Mouse (Mus musculus): ENCODE measurements around the gene Psma7.

Gene Psma7

DNA sequence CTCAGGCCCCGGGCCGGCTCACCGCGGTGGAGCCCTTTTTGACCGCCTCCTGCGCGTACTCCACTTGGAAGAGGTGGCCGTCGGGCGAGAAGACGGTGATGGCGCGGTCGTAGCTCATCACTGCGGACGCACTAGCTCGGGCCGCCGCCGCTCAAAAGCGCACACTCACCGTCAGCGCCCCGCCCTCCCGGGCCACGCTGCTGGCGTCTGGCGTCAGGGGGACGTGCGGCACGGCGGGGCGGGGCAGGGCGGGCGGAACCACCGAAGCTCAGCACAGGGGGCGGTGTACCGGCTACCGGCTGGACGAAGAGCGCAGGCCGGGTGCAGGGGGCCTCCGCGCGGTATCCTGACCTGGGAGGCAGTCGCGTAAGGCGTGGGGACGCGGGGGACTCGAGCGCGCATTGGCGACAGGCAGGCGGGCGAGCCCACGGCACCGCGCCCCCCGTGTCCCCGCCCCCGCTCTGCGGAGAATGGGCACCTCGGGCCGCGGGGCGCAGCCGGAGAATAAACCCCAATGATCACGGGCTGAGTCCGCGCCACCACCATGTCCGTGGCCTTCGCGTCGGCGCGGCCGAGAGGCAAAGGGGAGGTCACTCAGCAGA lies at the start of gene Psma7, which contains the start of gene Ss18l1:
Psma7 (minus strand) TSS at position 178 of the 602 bp plus-strand sequence.
Ss18l1 (plus strand) TSS at position 254 of the 602 bp plus-strand sequence.
- DNase-seq (ENCODE audit: low spot score in 2 of 2), result peak; percentile 81 to 88

GRCm38 (mm10) chr2:180090285-180090684 lies 48.1 kb upstream of the Psma7 start:
- DNase-seq (ENCODE audit: low spot score in 2 of 2), result no peak

- DNase-seq (ENCODE audit: low spot score in 2 of 2), result no peak
Measured at GRCm38 (mm10) chr2:180087472-180087871, 45.2 kb upstream of the Psma7 start.

GRCm38 (mm10) chr2:180086637-180087027 lies 44.4 kb upstream of the Psma7 start:
- DNase-seq (ENCODE audit: low spot score in 2 of 2), result no peak

GRCm38 (mm10) chr2:180085926-180086636 lies 43.8 kb upstream of the Psma7 start:
- DNase-seq (ENCODE audit: low spot score in 2 of 2), result no peak

- DNase-seq (ENCODE audit: low spot score in 2 of 2), result no peak
Measured at GRCm38 (mm10) chr2:180084565-180084964, 42.3 kb upstream of the Psma7 start.

- no peak for DNase-seq (ENCODE audit: low spot score in 2 of 2)
Measured at GRCm38 (mm10) chr2:180083063-180083462, 40.8 kb upstream of the Psma7 start.

GRCm38 (mm10) chr2:180080680-180081079 lies 38.4 kb upstream of the Psma7 start:
- DNase-seq (ENCODE audit: low spot score in 2 of 2), result no peak

DNA sequence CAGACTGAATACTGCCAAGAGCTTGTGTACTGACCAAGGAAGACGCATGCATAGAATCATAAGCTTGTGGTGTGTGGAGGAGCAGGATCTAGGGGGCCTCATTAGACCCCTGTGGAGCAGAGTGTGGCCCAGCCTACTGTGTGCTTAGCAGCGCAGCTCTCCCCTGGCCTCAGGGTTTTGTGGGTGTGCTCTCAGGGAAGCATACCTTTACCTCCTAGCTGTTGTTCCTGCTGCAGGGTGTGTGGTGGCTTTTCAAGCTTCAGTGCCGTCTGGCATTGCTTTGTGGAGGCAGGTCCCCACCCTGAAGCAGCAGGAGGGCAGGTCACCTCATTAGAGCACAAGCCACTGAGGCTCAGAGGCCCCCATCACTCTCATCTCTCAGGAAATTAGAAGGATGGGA lies 35.4 kb upstream of the Psma7 start:
- DNase-seq (ENCODE audit: low spot score in 2 of 2), result no peak

DNA sequence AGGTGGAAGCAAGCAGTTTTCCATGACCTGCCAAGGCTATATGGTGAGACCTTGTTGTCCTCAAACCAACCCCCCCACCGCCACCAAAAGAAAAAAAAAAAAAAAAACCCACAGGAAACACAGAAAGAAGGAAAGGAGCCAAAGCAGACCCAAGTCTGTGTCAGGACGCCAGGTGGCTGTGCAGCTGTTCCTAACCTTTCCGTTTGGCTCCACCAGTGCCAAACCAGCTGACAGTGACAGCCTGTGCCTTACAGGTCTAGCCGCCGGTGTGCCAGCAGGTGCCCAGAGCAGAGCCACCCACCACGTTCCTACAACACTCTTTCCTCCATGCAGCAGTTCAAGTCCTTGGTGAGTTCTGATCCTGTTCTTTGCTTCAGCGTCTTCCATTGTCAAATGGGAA lies 30.7 kb upstream of the Psma7 start:
- DNase-seq (ENCODE audit: low spot score in 2 of 2), result no peak

GRCm38 (mm10) chr2:180071671-180072070 lies 29.4 kb upstream of the Psma7 start:
- no peak for DNase-seq (ENCODE audit: low spot score in 2 of 2)

- DNase-seq (ENCODE audit: low spot score in 2 of 2), result peak; percentile 93 to 95
Measured at GRCm38 (mm10) chr2:180070481-180071453, 28.5 kb upstream of the Psma7 start, which contains the start of gene Mtg2. Gene Mtg2 (plus strand): TSS chr2:180070588.

- DNase-seq (ENCODE audit: low spot score in 2 of 2), result no peak
Measured at GRCm38 (mm10) chr2:180069770-180070480, 27.7 kb upstream of the Psma7 start.

DNA sequence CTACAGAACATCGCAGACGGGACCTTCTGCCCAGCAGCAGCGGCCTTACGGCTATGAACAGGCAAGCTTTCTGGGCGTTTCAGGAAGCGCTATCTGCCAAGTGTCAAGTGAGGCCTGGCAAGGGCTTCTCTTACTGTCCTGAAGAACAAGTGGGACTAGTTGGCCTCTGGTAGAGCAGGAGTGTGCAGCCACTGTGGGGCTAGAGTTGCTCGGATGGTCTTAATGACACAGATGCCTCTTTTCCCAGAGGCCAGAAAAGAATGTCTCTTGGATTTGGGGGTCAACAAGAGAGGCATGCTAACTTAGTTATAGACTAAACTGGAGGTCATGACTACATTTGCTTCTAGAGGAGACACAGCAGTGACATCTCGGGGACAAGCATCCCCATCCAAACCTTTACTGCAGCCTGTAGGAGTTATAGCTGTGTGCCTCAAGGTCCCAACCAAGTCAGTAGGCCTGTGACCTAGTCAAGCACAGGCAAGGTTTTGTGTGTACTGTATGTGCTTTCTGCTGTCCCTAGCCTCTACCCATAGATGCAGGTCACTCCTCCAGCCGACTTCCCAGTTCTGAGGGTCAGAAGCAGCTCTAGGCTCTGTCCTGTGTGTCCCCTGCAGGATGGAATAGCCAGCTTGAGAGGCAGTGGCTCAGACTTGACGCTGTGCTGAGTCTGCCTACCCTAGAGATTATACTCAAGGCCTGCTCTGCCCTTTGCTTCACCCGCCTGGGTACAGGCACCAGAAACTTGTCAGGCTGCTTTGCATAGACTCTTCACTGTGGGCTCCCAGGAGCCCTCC lies 21.3 kb upstream of the Psma7 start:
- no peak for DNase-seq (ENCODE audit: low spot score in 2 of 2)

- DNase-seq (ENCODE audit: low spot score in 2 of 2), result no peak
Measured at GRCm38 (mm10) chr2:180053001-180053400, 10.8 kb upstream of the Psma7 start.

DNA sequence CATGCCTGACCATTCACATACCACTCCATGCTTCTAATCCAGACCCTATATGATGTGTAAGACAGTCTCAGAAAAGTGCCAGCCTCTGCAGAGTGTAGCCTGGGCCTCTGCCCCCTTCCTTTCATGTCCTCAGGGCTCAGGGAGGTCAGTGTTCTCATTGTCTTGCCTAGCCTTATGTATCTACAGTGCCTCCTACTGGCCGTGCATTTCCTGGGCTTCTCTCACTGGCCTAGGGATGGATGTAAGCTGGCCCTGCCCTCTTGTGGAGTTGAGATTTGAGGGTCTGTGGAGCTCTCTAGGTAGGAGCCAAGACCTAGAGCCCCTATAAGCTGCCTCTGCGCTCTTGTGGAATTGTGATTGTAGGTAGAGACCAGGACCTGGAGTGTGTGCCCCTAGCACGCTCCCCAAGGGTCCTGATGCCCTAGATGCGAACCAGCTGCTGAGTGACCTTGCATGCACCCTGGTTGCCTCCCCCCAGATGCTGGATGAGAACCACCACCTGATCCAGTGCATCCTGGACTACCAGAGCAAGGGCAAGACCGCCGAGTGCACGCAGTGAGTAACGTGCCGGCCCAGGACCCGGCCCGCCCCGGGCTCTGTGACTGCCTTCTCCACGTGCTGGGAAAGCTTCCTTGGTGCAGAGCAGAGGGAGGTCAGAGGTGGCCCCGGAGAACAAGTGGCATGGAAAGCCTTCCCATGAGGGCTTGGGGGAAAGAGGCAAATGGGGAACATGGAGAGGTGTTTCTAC lies 9.9 kb upstream of the Psma7 start:
- no peak for DNase-seq (ENCODE audit: low spot score in 2 of 2)

DNA sequence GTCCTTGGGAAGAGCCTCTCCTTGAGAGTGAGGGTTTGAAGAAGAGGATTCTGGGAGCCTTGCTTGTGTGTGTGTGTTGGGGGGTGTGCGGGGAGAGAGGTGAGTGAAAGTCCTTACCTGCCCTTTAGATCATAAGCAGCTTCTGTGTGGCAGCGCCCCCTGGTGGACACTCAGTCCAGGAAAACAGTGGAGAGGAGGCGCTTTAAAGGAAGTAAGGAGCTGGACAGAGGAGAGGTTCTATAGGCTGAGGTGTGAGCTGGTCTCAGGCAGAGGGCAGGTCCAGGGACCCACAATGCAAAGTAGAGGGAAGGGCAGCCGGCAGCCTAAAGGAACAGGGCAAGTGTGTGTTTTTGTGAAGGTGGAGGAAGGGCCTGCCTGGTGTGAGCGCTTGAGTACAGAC lies 8.8 kb upstream of the Psma7 start:
- peak; percentile 30 to 67 for DNase-seq (ENCODE audit: low spot score in 2 of 2)

DNA sequence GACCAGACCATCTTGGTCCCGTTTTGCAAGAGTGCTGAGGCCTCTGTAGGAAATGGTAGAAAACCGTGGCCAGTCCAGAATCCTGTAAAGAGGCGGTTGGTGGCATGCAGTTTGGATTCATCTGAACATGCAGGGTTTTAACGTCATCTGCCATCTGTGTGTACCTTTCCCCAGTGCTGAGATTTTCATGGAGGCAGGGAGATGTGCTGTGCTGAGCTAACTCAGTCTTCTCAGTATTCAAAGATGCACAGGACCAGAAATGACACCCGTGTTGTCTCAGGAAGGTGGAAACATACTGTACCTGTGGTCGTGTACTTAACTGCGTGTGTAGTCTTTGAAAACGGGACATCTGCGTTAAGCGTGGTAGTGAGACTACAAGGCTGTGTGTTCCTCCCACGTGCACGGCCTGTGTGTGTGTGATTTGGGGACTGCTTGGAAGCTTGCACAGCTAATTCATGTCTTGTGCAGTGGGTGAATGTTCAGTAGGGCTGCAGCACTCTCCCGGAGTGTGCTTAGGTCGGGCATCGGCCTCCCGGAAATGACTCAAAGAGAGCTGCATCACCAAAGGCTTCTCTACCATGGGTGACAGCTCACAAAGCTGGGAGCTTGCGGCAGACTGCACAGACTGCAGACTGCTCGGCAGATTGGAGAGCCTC lies 5.9 kb upstream of the Psma7 start:
- DNase-seq (ENCODE audit: low spot score in 2 of 2), result no peak

GRCm38 (mm10) chr2:180047580-180047979 lies 5.3 kb upstream of the Psma7 start:
- DNase-seq (ENCODE audit: low spot score in 2 of 2), result no peak

Data from heart, adult 9 months (tissue).